Mouse (Mus musculus): ENCODE measurements around the gene Tmem176a.
"Not testable (repeated sequence)": the region's sequence is repeated elsewhere in the genome, so short reads cannot be mapped to it uniquely, and the experiment has no call there.

Tmem176a gene

DNA sequence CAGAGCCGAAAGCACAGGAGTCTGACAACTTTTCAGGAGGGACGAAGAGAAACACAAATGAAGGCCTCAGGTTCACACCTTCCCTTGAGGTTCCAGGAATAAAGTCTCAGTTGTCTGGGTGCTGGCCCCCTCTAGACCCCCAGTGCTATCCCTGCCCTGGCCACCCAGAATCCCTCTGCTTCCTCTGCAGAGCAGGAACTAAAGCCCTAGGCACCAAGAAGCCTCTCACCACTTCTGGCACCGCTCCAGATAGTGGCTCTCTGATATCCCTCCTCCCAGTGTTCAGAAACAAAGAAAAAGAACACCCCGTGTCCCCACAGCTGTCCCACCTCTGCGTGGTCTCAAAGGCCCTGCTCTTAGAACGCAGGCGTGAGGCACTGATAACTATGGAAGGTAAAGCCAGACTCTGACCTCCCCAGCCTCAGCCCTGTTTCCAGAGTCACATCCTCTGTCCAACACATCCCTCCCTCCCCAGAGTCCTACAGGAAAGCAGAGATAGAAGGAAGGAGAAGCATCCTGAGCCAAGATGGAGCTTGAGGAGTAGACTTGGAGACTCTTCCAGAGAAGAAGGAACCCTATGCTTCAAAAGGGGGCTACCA lies at the start of gene Tmem176a:
Gene Tmem176a, plus strand, starts transcription at position 549 of the 599 bp plus-strand sequence.
- in situ Hi-C loops (cut with MboI, MseI): no loop called here

GRCm38 (mm10) chr6:48801897-48802296 lies 38.8 kb upstream of the Tmem176a start:
- in situ Hi-C loops (cut with MboI, MseI): no loop called here

GRCm38 (mm10) chr6:48803406-48804051 lies 37.2 kb upstream of the Tmem176a start:
- in situ Hi-C loops (cut with MboI, MseI): no loop called here

- in situ Hi-C loops (cut with MboI, MseI): no loop called here
These were observed 36.4 kb upstream of the Tmem176a start for GRCm38 (mm10) chr6:48804346-48804745.

GRCm38 (mm10) chr6:48806746-48807145 lies 34.0 kb upstream of the Tmem176a start:
- in situ Hi-C loops (cut with MboI, MseI): no loop called here

- in situ Hi-C loops (cut with MboI, MseI): no loop called here
These were observed 31.1 kb upstream of the Tmem176a start for GRCm38 (mm10) chr6:48809494-48810219.

GRCm38 (mm10) chr6:48815013-48815412 lies 25.7 kb upstream of the Tmem176a start:
- in situ Hi-C loops (cut with MboI, MseI): loop anchor here (5.0 kb wide), 1 partner anchor 42 kb away; no protein-coding TSS in a partner anchor

GRCm38 (mm10) chr6:48817815-48818214 lies 22.9 kb upstream of the Tmem176a start:
- in situ Hi-C loops (cut with MboI, MseI): loop anchor here (5.0 kb wide), 1 partner anchor 39 kb away; no protein-coding TSS in a partner anchor

DNA sequence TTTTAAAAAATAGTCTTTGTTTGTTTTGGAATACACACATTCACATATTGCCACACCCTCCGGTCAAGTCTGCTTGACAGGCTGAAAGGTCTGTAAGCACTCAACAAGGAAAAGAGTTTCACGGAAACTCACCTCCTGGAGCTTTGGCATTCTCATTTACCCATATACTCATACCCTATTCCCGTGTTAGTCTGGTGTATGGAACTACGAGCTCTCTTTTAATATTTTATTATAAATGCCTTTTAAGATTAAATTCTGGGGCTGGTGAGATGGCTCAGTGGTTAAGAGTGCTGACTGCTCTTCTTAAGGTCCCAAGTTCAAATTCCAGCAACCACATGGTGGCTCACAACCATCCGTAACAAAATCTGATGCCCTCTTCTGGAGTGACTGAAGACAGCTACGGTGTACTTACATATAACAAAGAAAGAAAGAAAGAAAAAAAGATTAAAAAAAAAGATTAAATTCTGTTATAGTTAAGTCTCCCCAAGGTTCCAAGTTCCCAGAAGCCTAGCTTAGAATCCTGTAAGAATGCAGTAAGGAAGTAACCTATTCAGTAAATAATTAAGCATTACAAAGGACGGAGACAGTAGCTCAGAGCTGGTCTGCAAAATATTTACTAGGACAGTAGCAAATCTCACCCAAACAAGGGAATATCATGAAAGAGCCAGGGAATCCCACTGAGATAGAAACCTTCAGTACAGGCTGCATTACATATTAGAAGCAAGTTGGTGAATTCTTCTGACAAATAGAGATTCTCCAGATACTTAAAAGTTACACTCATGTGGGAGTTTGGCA lies 18.5 kb upstream of the Tmem176a start:
- in situ Hi-C loops (cut with MboI, MseI): not testable (repeated sequence)

DNA sequence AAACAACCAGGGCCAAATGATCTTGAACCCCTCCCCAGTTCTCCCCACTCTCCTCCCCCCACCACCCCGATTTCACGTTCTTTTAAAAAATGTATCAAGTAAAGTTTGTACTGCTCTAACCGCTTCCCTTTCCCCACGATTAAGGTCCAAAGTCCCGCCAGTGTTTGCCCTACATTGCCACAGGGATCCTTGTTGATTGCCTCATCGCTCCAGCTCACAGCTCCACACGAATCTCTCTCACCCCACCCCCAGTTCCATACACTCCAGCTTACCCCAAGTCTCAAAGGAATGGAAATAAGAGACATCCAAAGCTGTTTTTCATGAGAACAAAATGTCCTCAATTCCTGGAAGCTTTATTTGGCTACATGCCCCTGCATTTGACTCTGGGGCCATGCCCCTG lies 15.7 kb upstream of the Tmem176a start:
- in situ Hi-C loops (cut with MboI, MseI): no loop called here

- in situ Hi-C loops (cut with MboI, MseI): no loop called here
These were observed 11.7 kb upstream of the Tmem176a start for GRCm38 (mm10) chr6:48828976-48829375.

GRCm38 (mm10) chr6:48829651-48830050 lies 11.1 kb upstream of the Tmem176a start:
- in situ Hi-C loops (cut with MboI, MseI): no loop called here

DNA sequence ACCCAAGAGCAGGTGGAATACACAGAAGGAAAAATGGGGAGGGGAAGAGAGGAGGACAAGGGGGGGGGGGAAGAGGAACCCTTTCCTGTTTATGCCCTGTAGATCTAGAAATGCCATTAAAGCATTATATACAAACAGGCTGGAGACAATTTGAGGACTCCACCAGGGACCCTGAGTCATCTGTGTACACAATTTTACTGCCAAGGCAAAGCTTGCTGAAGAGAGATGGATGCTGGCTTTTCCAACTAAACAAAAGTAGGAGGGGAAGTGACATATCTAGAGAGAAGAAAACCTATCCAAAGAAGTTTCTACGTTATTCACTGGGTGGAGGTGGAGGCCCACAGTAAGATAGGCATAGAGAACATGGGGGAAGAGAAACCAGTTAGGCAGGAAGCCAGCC lies 10.5 kb upstream of the Tmem176a start:
- in situ Hi-C loops (cut with MboI, MseI): no loop called here

- in situ Hi-C loops (cut with MboI, MseI): no loop called here
These were observed 9.6 kb upstream of the Tmem176a start for GRCm38 (mm10) chr6:48831141-48831540.

DNA sequence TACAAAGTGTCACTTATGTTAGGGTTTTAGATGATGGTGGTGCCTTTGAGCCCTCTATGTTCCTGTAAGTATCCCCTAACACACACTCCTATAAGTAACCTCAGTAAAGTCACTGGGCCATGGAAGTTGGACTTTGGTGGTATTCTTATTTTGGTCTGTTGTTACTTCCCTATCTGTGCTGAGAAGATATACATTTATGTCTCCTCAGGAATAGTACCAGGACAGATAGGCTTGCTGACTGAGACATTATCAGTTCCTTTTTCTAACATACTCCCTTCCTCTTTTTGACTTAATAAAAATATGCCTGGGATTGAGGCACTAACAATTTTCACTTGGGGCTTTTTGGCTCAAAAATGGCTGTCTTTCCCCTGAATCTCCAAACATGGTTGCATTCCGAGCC lies 8.3 kb upstream of the Tmem176a start:
- in situ Hi-C loops (cut with MboI, MseI): no loop called here

DNA sequence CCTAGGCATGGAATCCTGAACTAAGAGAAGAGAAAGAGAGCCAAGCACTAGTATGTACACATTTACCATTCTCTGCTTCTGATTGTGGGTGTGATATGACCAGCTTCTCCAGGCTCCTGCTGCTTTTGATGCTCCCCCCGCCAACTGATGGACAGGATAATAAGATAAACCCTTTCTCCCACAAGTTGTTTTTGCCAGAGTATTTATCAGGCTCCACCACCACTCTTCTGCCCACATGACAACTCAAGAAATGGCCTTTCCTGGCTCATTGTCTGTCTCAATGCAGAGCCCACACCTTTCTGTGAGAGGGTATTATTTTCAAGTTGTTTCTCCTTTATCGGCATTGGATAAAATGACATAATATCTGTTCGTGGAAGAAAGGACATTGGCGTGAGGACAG lies 7.2 kb upstream of the Tmem176a start:
- in situ Hi-C loops (cut with MboI, MseI): no loop called here

- in situ Hi-C loops (cut with MboI, MseI): no loop called here
These were observed 5.5 kb upstream of the Tmem176a start for GRCm38 (mm10) chr6:48835241-48835640.

DNA sequence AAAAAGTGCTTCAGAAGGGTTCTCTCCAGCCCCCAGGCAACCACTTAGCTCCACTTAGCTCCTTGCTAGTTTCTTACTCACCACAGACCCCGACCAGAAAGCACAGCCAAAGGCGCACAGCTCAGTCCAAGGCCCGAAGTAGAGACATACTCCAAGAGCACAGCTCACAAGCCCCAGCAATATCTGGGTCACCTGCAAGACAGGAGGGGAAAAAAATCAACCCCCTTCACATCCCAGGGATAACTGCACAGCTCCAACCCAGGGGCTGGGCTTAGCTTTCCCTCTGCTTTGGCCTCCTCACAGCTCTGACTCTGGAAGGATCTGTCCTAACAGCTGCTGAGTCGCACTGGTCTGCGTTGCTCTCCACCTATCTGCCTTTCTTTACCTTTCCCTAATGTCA lies 4.6 kb upstream of the Tmem176a start:
- in situ Hi-C loops (cut with MboI, MseI): no loop called here

GRCm38 (mm10) chr6:48837516-48837915 lies 3.2 kb upstream of the Tmem176a start:
- in situ Hi-C loops (cut with MboI, MseI): no loop called here

- in situ Hi-C loops (cut with MboI, MseI): no loop called here
These were observed 2.2 kb upstream of the Tmem176a start for GRCm38 (mm10) chr6:48838321-48839080.

GRCm38 (mm10) chr6:48840973-48841625 lies 380 bp downstream of the Tmem176a start, which contains the start of gene Tmem176b:
Gene Tmem176b, minus strand, starts transcription at chr6:48841496.
- in situ Hi-C loops (cut with MboI, MseI): no loop called here

Measured in T-helper 2 cell (primary cell).